Mouse (Mus musculus): ENCODE measurements around the gene Hsd3b7. TPM values are rescaled to one million over a fixed set of nuclear protein-coding genes. Genes with fewer than 3 reads are reported as not detected.

Gene Hsd3b7
- polyA plus RNA-seq, 1 experiment: 39.6 TPM

Other genes with a start within 250 kb of the Hsd3b7 start
- 2.0 TPM in 1 of 2 replicates, not detected in the other for gene Tmem265, start 239.2 kb upstream of the Hsd3b7 start, polyA plus RNA-seq (2012; ENCODE audit: insufficient read depth, insufficient read length, missing spikeins)
- 15.9 and 17.1 TPM in 2 replicates for gene Phkg2, start 227.3 kb upstream of the Hsd3b7 start, polyA plus RNA-seq (2012; ENCODE audit: insufficient read depth, insufficient read length, missing spikeins)
- 4.5 and 6.0 TPM in 2 replicates for gene Ccdc189, start 212.0 kb upstream of the Hsd3b7 start, polyA plus RNA-seq (2012; ENCODE audit: insufficient read depth, insufficient read length, missing spikeins)
- 14.7 and 19.4 TPM in 2 replicates for gene Rnf40, start 211.8 kb upstream of the Hsd3b7 start, polyA plus RNA-seq (2012; ENCODE audit: insufficient read depth, insufficient read length, missing spikeins)
- 6.6 and 7.5 TPM in 2 replicates for gene Zfp629, start 184.8 kb upstream of the Hsd3b7 start, polyA plus RNA-seq (2012; ENCODE audit: insufficient read depth, insufficient read length, missing spikeins)
- gene Bcl7c, start 91.7 kb upstream of the Hsd3b7 start, polyA plus RNA-seq (2012; ENCODE audit: insufficient read depth, insufficient read length, missing spikeins): 15.7 and 17.4 TPM in 2 replicates
- 7.3 and 10.5 TPM in 2 replicates for gene Ctf1, start 87.9 kb upstream of the Hsd3b7 start, polyA plus RNA-seq (2012; ENCODE audit: insufficient read depth, insufficient read length, missing spikeins)
- gene Ctf2, start 68.4 kb upstream of the Hsd3b7 start, polyA plus RNA-seq (2012; ENCODE audit: insufficient read depth, insufficient read length, missing spikeins): not detected in 2 replicates
- gene Fbxl19, start 56.1 kb upstream of the Hsd3b7 start, polyA plus RNA-seq (2012; ENCODE audit: insufficient read depth, insufficient read length, missing spikeins): 2.7 and 3.2 TPM in 2 replicates
- gene Orai3, start 30.8 kb upstream of the Hsd3b7 start, polyA plus RNA-seq (2012; ENCODE audit: insufficient read depth, insufficient read length, missing spikeins): 16.8 and 23.1 TPM in 2 replicates
- 11.7 and 13.6 TPM in 2 replicates for gene Setd1a, start 23.9 kb upstream of the Hsd3b7 start, polyA plus RNA-seq (2012; ENCODE audit: insufficient read depth, insufficient read length, missing spikeins)
- 0.54 TPM in 1 of 2 replicates, not detected in the other for gene Gm49388, start 15.0 kb upstream of the Hsd3b7 start, polyA plus RNA-seq (2012; ENCODE audit: insufficient read depth, insufficient read length, missing spikeins)
- 89.1 and 91.8 TPM in 2 replicates for gene Stx4a, start 23.7 kb downstream of the Hsd3b7 start, polyA plus RNA-seq (2012; ENCODE audit: insufficient read depth, insufficient read length, missing spikeins)
- gene Stx1b, start 23.9 kb downstream of the Hsd3b7 start, polyA plus RNA-seq (2012; ENCODE audit: insufficient read depth, insufficient read length, missing spikeins): 4.8 and 8.4 TPM in 2 replicates
- 6.3 and 6.8 TPM in 2 replicates for gene Zfp646, start 75.6 kb downstream of the Hsd3b7 start, polyA plus RNA-seq (2012; ENCODE audit: insufficient read depth, insufficient read length, missing spikeins)
- gene Zfp668, start 76.2 kb downstream of the Hsd3b7 start, polyA plus RNA-seq (2012; ENCODE audit: insufficient read depth, insufficient read length, missing spikeins): 1.4 TPM in 2 replicates
- 0.67 and 1.1 TPM in 2 replicates for gene Prss53, start 90.4 kb downstream of the Hsd3b7 start, polyA plus RNA-seq (2012; ENCODE audit: insufficient read depth, insufficient read length, missing spikeins)
- not detected in 2 replicates for gene Gm21974, start 94.8 kb downstream of the Hsd3b7 start, polyA plus RNA-seq (2012; ENCODE audit: insufficient read depth, insufficient read length, missing spikeins)
- gene Vkorc1, start 95.0 kb downstream of the Hsd3b7 start, polyA plus RNA-seq (2012; ENCODE audit: insufficient read depth, insufficient read length, missing spikeins): 72.3 and 86.0 TPM in 2 replicates
- 202 and 239 TPM in 2 replicates for gene Bckdk, start 103.5 kb downstream of the Hsd3b7 start, polyA plus RNA-seq (2012; ENCODE audit: insufficient read depth, insufficient read length, missing spikeins)
- gene Kat8, start 111.9 kb downstream of the Hsd3b7 start, polyA plus RNA-seq (2012; ENCODE audit: insufficient read depth, insufficient read length, missing spikeins): 17.9 and 21.4 TPM in 2 replicates
- gene Prss8, start 129.5 kb downstream of the Hsd3b7 start, polyA plus RNA-seq (2012; ENCODE audit: insufficient read depth, insufficient read length, missing spikeins): 0.79 TPM in 1 of 2 replicates, not detected in the other
- 20.2 and 23.7 TPM in 2 replicates for gene Prss36, start 146.1 kb downstream of the Hsd3b7 start, polyA plus RNA-seq (2012; ENCODE audit: insufficient read depth, insufficient read length, missing spikeins)
- 250 and 260 TPM in 2 replicates for gene Fus, start 166.9 kb downstream of the Hsd3b7 start, polyA plus RNA-seq (2012; ENCODE audit: insufficient read depth, insufficient read length, missing spikeins)
- 0.79 and 3.6 TPM in 2 replicates for gene Pycard, start 193.3 kb downstream of the Hsd3b7 start, polyA plus RNA-seq (2012; ENCODE audit: insufficient read depth, insufficient read length, missing spikeins)
- 0.48 and 2.6 TPM in 2 replicates for gene Trim72, start 203.3 kb downstream of the Hsd3b7 start, polyA plus RNA-seq (2012; ENCODE audit: insufficient read depth, insufficient read length, missing spikeins)

Measured in brown adipose tissue, adult 24 weeks (tissue).